Mouse (Mus musculus) kidney, embryonic 16.5 days (tissue): ENCODE results near the gene Bcor. TPM values are rescaled to one million over a fixed set of nuclear protein-coding genes. Genes with fewer than 3 reads are reported as not detected.

Experiments used
- ATAC-seq: fragments of 200-750 bp; cut with Nextera tagmentation; 2 replicates; pipeline ENCODE4 v1.8.0; 2017; ENCODE audit warnings: moderate TSS enrichment; ENCODE audit not compliant: low FRiP score, low TSS enrichment
- H3K27ac ChIP-seq: fragments of 300-500 bp; sonication (generic); 2 replicates; pipeline ENCODE4 v1.5.1; 2014; ENCODE audit warnings: low read length
- H3K27me3 ChIP-seq: fragments of 300-500 bp; sonication (generic); 2 replicates; pipeline ENCODE4 v1.6.1; 2014; ENCODE audit warnings: low read length, control low read depth, mixed read lengths; ENCODE audit not compliant: insufficient read depth
- H3K36me3 ChIP-seq: fragments of 300-500 bp; sonication (generic); 2 replicates; pipeline ENCODE4 v1.6.1; 2014; ENCODE audit warnings: low read length, control low read depth, mixed read lengths; ENCODE audit not compliant: insufficient read depth
- H3K4me1 ChIP-seq: fragments of 300-500 bp; sonication (generic); 2 replicates; pipeline ENCODE4 v1.6.1; 2014; ENCODE audit warnings: low read length, control low read depth, mixed read lengths; ENCODE audit not compliant: insufficient read depth
- H3K4me2 ChIP-seq: fragments of 300-500 bp; sonication (generic); replicated peaks from 2 replicates; pipeline ENCODE4 v1.6.1; 2014; ENCODE audit warnings: low read depth, low read length
- H3K4me3 ChIP-seq: fragments of 300-500 bp; sonication (generic); 2 replicates; pipeline ENCODE4 v1.5.1; 2014; ENCODE audit warnings: mild to moderate bottlenecking, low read length
- H3K9ac ChIP-seq: fragments of 300-500 bp; sonication (generic); replicated peaks from 2 replicates; pipeline ENCODE4 v1.6.1; 2014; ENCODE audit warnings: low read length
- H3K9me3 ChIP-seq: fragments of 300-500 bp; sonication (generic); 2 replicates; pipeline ENCODE4 v1.6.1; 2016; ENCODE audit warnings: low read length, control low read depth
- WGBS: fragments of 180-500 bp; shearing (Covaris S2); extraction: QIAGEN DNeasy Blood & Tissue Kit; methylation state at CpG from one replicate; pipeline ENCODE4 v1.1.7; 2014; 5-methylcytosine and 5-hydroxymethylcytosine counted together
- polyA plus RNA-seq: library from polyadenylated mRNA; unstranded; fragments of >200 nt; fragmentation: Nextera tagmentation; extraction: Ambion mirVana; gene quantifications from 2 replicates; pipeline ENCODE4 v1.2.1, GENCODE M21; 2015

Bcor gene
- polyA plus RNA-seq, 1 experiment from 2014 or later = 16.7 TPM

- H3K4me3 ChIP-seq = no peak overlapping the region
- H3K36me3 ChIP-seq = no peaks in the 10 kb centered on the region
- no peak for ATAC-seq
- H3K27me3 ChIP-seq = no peaks in the 10 kb centered on the region; the same call in 1 of the 2 replicates
- no peaks in the 10 kb centered on the region for H3K9me3 ChIP-seq
- H3K4me1 ChIP-seq = no peaks in the 10 kb centered on the region
- WGBS = 66% methylated on average over 7 of the region's 7 CpGs
- no peak overlapping the region for H3K9ac ChIP-seq
- H3K27ac ChIP-seq = no peak overlapping the region
- no peak overlapping the region for H3K4me2 ChIP-seq
Observed at GRCm38 (mm10) chrX:12105358-12105757, 54.8 kb downstream of the Bcor start.

GRCm38 (mm10) chrX:12096783-12097526 is 63.2 kb downstream of the Bcor start:
- Histone ChIP-seq H3K4me2 (no peak overlapping the region), H3K4me1 (0 out of 2 replicates have a peak, but pooled peaks cover 3% of the 10 kb centered on the region), H3K9ac (no peak overlapping the region), H3K27ac (no peak overlapping the region), H3K36me3 (no peaks in the 10 kb centered on the region), H3K27me3 (peaks cover 10% of the 10 kb centered on the region; the same call in 1 of the 2 replicates), H3K4me3 (no peak overlapping the region), H3K9me3 (no peaks in the 10 kb centered on the region)
- 79% methylated on average over 12 of the region's 12 CpGs for WGBS
- no peak for ATAC-seq

GRCm38 (mm10) chrX:12093371-12093770 is 66.8 kb downstream of the Bcor start:
- no peak overlapping the region for H3K4me2 ChIP-seq
- no peak overlapping the region for H3K4me3 ChIP-seq
- H3K9ac ChIP-seq = no peak overlapping the region
- no peak overlapping the region for H3K27ac ChIP-seq
- H3K4me1 ChIP-seq = peaks cover 25% of the 10 kb centered on the region
- H3K36me3 ChIP-seq = no peaks in the 10 kb centered on the region
- ATAC-seq = no peak
- WGBS = 82% methylated on average over 4 of the region's 4 CpGs
- H3K27me3 ChIP-seq = peaks cover 46% of the 10 kb centered on the region
- H3K9me3 ChIP-seq = no peaks in the 10 kb centered on the region

GRCm38 (mm10) chrX:12091431-12092061 is 68.6 kb downstream of the Bcor start:
- Histone ChIP-seq H3K4me1 (peaks cover 25% of the 10 kb centered on the region), H3K27ac (peak overlapping the region; percentile 95), H3K9ac (peak overlapping the region; percentile 76), H3K4me2 (peak overlapping the region; percentile 81), H3K36me3 (no peaks in the 10 kb centered on the region), H3K9me3 (no peaks in the 10 kb centered on the region), H3K4me3 (peak overlapping the region; percentile 54), H3K27me3 (peaks cover 63% of the 10 kb centered on the region)
- peak; percentile 14; the same call in 1 of the 2 replicates for ATAC-seq
- 2% methylated on average over 44 of the region's 56 CpGs for WGBS

- Histone ChIP-seq H3K27ac (peak overlapping the region; percentile 95), H3K27me3 (peaks cover 69% of the 10 kb centered on the region), H3K9me3 (no peaks in the 10 kb centered on the region), H3K4me2 (peak overlapping the region; percentile 81), H3K36me3 (no peaks in the 10 kb centered on the region), H3K4me1 (peaks cover 30% of the 10 kb centered on the region), H3K9ac (peak overlapping the region; percentile 76), H3K4me3 (peak overlapping the region; percentile 54)
- 0% methylated on average over 32 of the region's 47 CpGs for WGBS
- ATAC-seq = peak; percentile 60
Observed at GRCm38 (mm10) chrX:12090871-12091404, 69.2 kb downstream of the Bcor start.

- H3K4me3 ChIP-seq = peak overlapping the region; percentile 54
- peak; percentile 73 for ATAC-seq
- no peaks in the 10 kb centered on the region for H3K9me3 ChIP-seq
- H3K27me3 ChIP-seq = peaks cover 74% of the 10 kb centered on the region
- peaks cover 34% of the 10 kb centered on the region for H3K4me1 ChIP-seq
- peak overlapping the region; percentile 76 for H3K9ac ChIP-seq
- WGBS = 4% methylated on average over 37 of the region's 37 CpGs
- H3K36me3 ChIP-seq = no peaks in the 10 kb centered on the region
- H3K4me2 ChIP-seq = peak overlapping the region; percentile 81
- H3K27ac ChIP-seq = peak overlapping the region; percentile 95
Observed at GRCm38 (mm10) chrX:12090151-12090870, 69.8 kb downstream of the Bcor start.

GRCm38 (mm10) chrX:12089353-12090081 is 70.6 kb downstream of the Bcor start:
- ATAC-seq = 0 out of 2 replicates have a peak, but pooled peaks have one; percentile 19
- 4% methylated on average over 44 of the region's 52 CpGs for WGBS
- Histone ChIP-seq H3K4me1 (peaks cover 39% of the 10 kb centered on the region), H3K27ac (peak overlapping the region; percentile 95), H3K27me3 (peaks cover 78% of the 10 kb centered on the region), H3K9me3 (no peaks in the 10 kb centered on the region), H3K4me2 (peak overlapping the region; percentile 81), H3K4me3 (peak overlapping the region; percentile 54; the same call in 1 of the 2 replicates), H3K9ac (peak overlapping the region; percentile 71), H3K36me3 (no peaks in the 10 kb centered on the region)

GRCm38 (mm10) chrX:12089027-12089340 is 71.2 kb downstream of the Bcor start:
- peaks cover 40% of the 10 kb centered on the region for H3K4me1 ChIP-seq
- H3K36me3 ChIP-seq = no peaks in the 10 kb centered on the region
- peak overlapping the region; percentile 91 for H3K27ac ChIP-seq
- peak overlapping the region; percentile 54; the same call in 1 of the 2 replicates for H3K4me3 ChIP-seq
- WGBS = 7% methylated on average over 12 of the region's 13 CpGs
- no peak for ATAC-seq
- H3K9me3 ChIP-seq = no peaks in the 10 kb centered on the region
- peaks cover 79% of the 10 kb centered on the region for H3K27me3 ChIP-seq
- H3K9ac ChIP-seq = peak overlapping the region; percentile 71
- peak overlapping the region; percentile 81 for H3K4me2 ChIP-seq
